Mouse (Mus musculus) embryonic facial prominence, embryonic 11.5 days (tissue): ENCODE measurements at regions not wholly inside any gene's neighbourhood (a gene's known extent, or its start where the extent isn't known, plus 50 kb on each side); places are given as distances from the start of the nearest gene placed in this dataset.

Experiments
- ATAC-seq: fragments of 200-750 bp; cut with Nextera tagmentation; replicated peaks from 2 replicates; pipeline ENCODE4 v1.8.0; 2017; ENCODE audit warnings: low read depth; ENCODE audit not compliant: insufficient number of reproducible peaks, low FRiP score, low TSS enrichment
- DNase-seq: peaks from one replicate; pipeline ENCODE4 v3.0.0-alpha.2; 2015; ENCODE audit warnings: low spot score
- H3K27ac ChIP-seq: fragments of 300-500 bp; sonication (generic); replicated peaks from 2 replicates; pipeline ENCODE4 v1.5.1; 2014; ENCODE audit warnings: mild to moderate bottlenecking, low read depth, low read length, control low read depth
- H3K27me3 ChIP-seq: fragments of 300-500 bp; sonication (generic); 2 replicates; pipeline ENCODE4 v1.6.1; 2014; ENCODE audit warnings: mild to moderate bottlenecking, low read length, moderate library complexity, mixed read lengths; ENCODE audit not compliant: control insufficient read depth, insufficient read depth
- H3K36me3 ChIP-seq: fragments of 300-500 bp; sonication (generic); replicated peaks from 2 replicates; pipeline ENCODE4 v1.6.1; 2014; ENCODE audit warnings: low read depth, mild to moderate bottlenecking, low read length, moderate library complexity, mixed read lengths; ENCODE audit not compliant: control insufficient read depth, insufficient read depth
- H3K4me1 ChIP-seq: fragments of 300-500 bp; sonication (generic); 2 replicates; pipeline ENCODE4 v1.6.1; 2014; ENCODE audit warnings: low read length, mixed read lengths; ENCODE audit not compliant: control insufficient read depth, insufficient read depth
- H3K4me2 ChIP-seq: fragments of 300-500 bp; sonication (generic); 2 replicates; pipeline ENCODE4 v1.6.1; 2014; ENCODE audit warnings: low read depth, mild to moderate bottlenecking, control low read depth, low read length, moderate library complexity
- H3K4me3 ChIP-seq: fragments of 300-500 bp; sonication (generic); 2 replicates; pipeline ENCODE4 v1.5.1; 2014; ENCODE audit warnings: low read depth, low read length, control low read depth
- H3K9ac ChIP-seq: fragments of 300-500 bp; sonication (generic); replicated peaks from 2 replicates; pipeline ENCODE4 v1.6.1; 2014; ENCODE audit warnings: mild to moderate bottlenecking, control low read depth, low read length
- H3K9me3 ChIP-seq: fragments of 300-500 bp; sonication (generic); replicated peaks from 2 replicates; pipeline ENCODE4 v1.6.1; 2016; ENCODE audit warnings: mild to moderate bottlenecking, low read length, inconsistent platforms, mixed read lengths; ENCODE audit not compliant: control insufficient read depth
- WGBS: fragments of 180-500 bp; shearing (Covaris S2); extraction: QIAGEN DNeasy Blood & Tissue Kit; methylation state at CpG from one replicate; pipeline ENCODE4 v1.1.7; 2014; 5-methylcytosine and 5-hydroxymethylcytosine counted together

DNA sequence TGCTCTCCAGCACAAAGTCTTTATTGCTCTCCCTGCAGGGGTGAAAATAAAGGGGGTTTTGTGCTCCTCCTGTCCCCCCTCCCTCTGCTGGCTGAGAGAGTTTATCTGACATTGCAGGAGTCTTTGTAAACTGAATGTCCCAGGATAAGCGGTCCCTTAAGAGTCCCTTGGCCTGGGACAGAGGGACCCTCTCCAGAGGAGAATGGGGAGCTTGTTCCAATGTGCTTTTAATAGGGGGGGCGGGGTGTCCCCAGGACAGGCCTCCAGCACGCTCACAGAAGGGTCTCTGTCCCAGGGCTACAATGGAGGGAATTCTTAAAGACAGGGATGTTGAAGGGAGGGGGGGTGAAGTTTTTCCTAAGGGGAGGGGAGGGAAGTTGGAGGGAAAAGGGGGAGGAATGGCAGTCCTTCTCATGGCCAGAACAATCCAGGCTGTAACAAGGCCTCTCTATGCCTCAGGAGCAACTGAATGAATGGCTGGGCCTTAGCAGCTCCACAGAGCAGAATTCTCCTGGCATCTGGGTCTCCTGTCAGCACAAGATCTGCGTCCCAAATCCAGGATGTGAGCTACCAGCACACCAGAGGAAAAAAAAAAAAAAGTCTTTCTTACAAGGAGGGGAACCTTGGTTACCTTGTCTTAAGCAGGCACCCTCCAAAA lies 406.4 kb downstream of the Sox9 start:
- Histone ChIP-seq H3K27ac (0 out of 2 replicates have a peak overlapping the region, but pooled peaks have one; percentile 22), H3K36me3 (no peaks in the 10 kb centered on the region), H3K4me3 (no peak overlapping the region), H3K9ac (no peak overlapping the region), H3K27me3 (no peaks in the 10 kb centered on the region), H3K4me1 (peaks cover 5% of the 10 kb centered on the region), H3K9me3 (no peaks in the 10 kb centered on the region), H3K4me2 (no peak overlapping the region)
- peak; percentile 55 for DNase-seq
- peak; percentile 83 for ATAC-seq
- 13% methylated on average over 4 of the region's 4 CpGs for WGBS

DNA sequence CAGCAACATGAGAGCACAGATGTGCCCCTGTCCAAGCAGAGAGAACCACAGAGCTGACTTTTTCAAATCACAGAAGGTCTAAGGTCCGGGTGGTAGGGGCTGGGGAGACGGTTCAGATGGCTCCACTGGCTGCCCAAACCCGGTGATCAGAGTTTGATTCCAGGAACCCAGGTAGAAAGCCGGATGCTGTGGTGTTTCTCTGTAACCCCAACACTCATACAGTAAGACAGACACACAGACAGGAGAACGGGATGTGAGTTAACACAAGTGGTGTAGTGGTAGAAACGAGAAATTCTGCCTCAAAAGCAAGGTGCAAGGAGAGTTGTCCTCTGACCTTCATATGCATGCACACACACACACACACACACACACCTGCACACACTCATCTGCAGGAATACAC lies 408.0 kb downstream of the Sox9 start:
- no peak overlapping the region; the same call in 1 of the 2 replicates for H3K27ac ChIP-seq
- no peaks in the 10 kb centered on the region for H3K27me3 ChIP-seq
- H3K36me3 ChIP-seq: no peaks in the 10 kb centered on the region
- no peak overlapping the region for H3K4me3 ChIP-seq
- no peak overlapping the region for H3K4me2 ChIP-seq
- WGBS: 79% methylated on average over 6 of the region's 6 CpGs
- no peaks in the 10 kb centered on the region for H3K9me3 ChIP-seq
- DNase-seq (no peak), ATAC-seq (no peak)
- H3K9ac ChIP-seq: no peak overlapping the region
- peaks cover 3% of the 10 kb centered on the region; the same call in 1 of the 2 replicates for H3K4me1 ChIP-seq

GRCm38 (mm10) chr11:113190520-113190919 lies 408.5 kb downstream of the Sox9 start:
- WGBS: 71% methylated on average over 4 of the region's 4 CpGs
- H3K9ac ChIP-seq: no peak overlapping the region
- no peaks in the 10 kb centered on the region for H3K36me3 ChIP-seq
- H3K4me2 ChIP-seq: no peak overlapping the region
- H3K4me1 ChIP-seq: peaks cover 3% of the 10 kb centered on the region; the same call in 1 of the 2 replicates
- ATAC-seq (no peak), DNase-seq (no peak)
- no peak overlapping the region for H3K4me3 ChIP-seq
- no peak overlapping the region for H3K27ac ChIP-seq
- H3K9me3 ChIP-seq: no peaks in the 10 kb centered on the region
- no peaks in the 10 kb centered on the region for H3K27me3 ChIP-seq

DNA sequence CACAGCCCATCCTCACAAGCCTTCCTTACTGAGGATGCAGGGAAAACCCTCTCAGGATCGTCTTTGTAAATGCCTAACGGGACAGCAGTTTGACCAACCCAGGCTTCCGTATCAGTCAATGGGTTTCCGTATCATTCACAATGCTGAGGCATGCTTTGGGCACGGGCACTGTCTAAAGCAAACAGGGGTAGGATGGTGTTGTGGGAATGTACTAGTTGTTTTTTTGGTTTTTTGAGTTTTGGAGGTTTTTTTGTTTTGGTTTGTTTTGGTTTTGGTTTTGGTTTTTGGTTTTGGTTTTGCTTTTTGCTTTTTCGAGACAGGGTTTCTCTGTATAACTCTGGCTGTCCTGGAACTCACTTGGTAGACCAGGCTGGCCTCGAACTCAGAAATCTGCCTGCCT lies 409.0 kb downstream of the Sox9 start:
- no peak overlapping the region for H3K9ac ChIP-seq
- no peaks in the 10 kb centered on the region for H3K9me3 ChIP-seq
- H3K36me3 ChIP-seq: no peaks in the 10 kb centered on the region
- no peaks in the 10 kb centered on the region for H3K27me3 ChIP-seq
- no peak overlapping the region for H3K4me2 ChIP-seq
- H3K4me3 ChIP-seq: no peak overlapping the region
- peaks cover 3% of the 10 kb centered on the region; the same call in 1 of the 2 replicates for H3K4me1 ChIP-seq
- 94% methylated on average over 7 of the region's 7 CpGs for WGBS
- DNase-seq: no peak
- ATAC-seq: no peak
- no peak overlapping the region for H3K27ac ChIP-seq

DNA sequence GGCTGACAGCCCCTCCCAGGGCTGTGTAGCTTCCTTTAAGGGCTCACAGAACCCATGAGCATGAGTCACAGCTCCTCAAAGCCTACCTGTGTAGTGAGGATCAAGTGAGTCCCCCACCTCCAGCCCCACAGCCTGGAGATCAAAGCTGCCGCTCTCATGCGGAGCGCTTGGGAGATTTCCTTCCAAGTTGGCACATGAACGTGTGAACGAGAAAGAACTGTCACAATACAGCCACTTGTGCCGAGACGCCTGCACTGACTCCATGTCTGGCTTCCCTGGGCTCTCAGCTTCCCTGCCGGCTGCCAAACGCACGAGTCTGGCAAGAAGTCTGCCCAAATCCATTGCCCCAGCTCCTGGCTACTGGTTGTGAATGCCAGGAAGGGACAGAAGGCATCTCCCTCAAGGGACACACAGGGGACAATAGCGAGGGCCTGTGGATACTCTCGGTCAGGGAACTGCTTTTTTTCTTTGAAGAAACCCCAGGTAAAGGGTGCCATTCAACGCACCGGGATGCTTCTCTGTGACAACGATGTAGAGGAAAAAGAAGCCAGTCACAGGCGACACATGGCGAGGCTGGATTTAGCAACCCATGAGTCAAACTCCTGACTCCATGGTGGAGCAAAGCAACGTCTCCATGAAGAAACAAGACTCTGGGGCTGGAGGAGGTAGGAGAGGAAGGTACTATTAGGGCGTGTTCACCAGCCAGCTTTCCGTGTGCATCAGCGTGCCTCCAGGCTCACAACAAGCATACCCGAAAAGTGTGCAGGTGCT lies 410.2 kb downstream of the Sox9 start:
- ATAC-seq: no peak
- no peak overlapping the region for H3K4me3 ChIP-seq

DNA sequence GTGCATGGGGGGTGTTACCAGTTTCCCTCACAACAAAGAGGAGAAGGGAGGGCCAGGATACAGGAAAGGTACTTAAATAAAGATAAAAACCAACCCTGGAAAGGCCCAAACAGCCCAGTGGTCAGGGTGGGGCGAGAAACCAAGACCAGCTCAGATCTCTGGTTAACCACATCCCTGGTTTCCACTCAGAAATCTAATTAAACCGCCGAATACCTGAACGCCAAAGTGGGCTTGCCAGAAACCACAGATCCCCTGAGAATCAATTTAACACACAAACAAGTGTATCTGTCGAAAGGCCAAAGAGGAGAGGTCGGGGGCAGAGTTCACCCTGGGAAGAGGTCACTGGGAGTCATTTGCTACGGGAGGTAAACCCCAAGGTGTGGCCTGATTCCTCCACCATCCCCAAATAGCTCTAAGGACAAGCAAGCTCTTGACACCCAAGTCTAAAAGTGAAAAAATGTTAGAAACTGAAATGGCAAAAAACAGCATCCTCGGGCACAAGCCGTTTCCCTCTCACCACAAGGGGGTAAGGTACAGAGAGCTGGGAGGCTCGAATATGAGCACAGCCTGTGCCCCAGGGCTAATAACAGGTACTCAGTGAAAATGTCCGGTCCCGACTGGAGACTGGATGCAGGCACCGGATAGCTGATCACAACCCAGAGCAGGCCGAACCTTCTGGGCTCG lies 412.3 kb downstream of the Sox9 start:
- H3K9me3 ChIP-seq: no peaks in the 10 kb centered on the region
- no peak for ATAC-seq
- no peak overlapping the region for H3K9ac ChIP-seq
- H3K4me1 ChIP-seq: peaks cover under 1% of the 10 kb centered on the region; the same call in 1 of the 2 replicates
- H3K4me3 ChIP-seq: no peak overlapping the region
- H3K4me2 ChIP-seq: no peak overlapping the region
- H3K27ac ChIP-seq: no peak overlapping the region
- no peaks in the 10 kb centered on the region for H3K27me3 ChIP-seq
- 49% methylated on average over 15 of the region's 15 CpGs for WGBS
- H3K36me3 ChIP-seq: no peaks in the 10 kb centered on the region
- no peak for DNase-seq

More for the DNA sequence above, 410.2 kb downstream of the Sox9 start:
- no peaks in the 10 kb centered on the region for H3K27me3 ChIP-seq
- no peaks in the 10 kb centered on the region for H3K36me3 ChIP-seq
- H3K9me3 ChIP-seq: no peaks in the 10 kb centered on the region
- 75% methylated on average over 22 of the region's 22 CpGs for WGBS
- no peak overlapping the region for H3K27ac ChIP-seq
- no peak overlapping the region for H3K9ac ChIP-seq
- H3K4me2 ChIP-seq: no peak overlapping the region
- peaks cover 3% of the 10 kb centered on the region; the same call in 1 of the 2 replicates for H3K4me1 ChIP-seq
- DNase-seq: no peak
